Mouse (Mus musculus): ENCODE results near the gene Riox2.
"Not testable (repeated sequence)": the region's sequence is repeated elsewhere in the genome, so short reads cannot be mapped to it uniquely, and the experiment has no call there.

The Riox2 gene

DNA sequence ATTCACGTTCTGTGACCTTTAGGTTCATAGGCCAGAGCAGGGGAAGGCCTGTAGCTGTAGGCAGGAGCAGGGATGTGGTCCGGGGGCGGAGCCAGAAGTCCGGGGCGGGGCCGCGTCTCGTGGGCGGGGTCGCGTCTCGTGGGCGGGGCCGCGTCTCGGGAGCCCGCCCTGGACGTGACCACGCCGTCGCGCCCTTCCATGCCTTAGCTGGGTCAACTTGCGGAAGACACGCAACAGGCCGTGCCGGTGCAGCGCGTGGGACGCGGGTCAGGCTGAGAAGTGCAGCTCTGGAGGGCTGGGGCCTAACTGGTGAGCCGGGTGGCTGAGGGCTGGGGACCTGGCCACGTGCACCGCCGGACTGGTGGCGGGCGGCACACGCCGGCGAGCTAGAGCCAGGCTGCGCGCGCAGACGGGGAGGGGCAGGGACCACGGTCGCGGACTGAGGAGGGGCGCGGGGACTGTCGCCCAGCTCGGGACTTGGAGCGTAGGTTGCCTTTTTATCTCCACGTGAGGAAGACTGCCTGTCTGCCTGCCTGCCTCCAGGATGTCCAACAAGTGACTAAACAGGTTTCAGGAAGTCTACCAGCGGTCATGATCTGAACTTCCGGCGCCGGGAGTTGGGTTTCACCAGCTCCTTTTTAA, at the start of gene Riox2:
Gene Riox2, plus strand, starts transcription at position 139 of the 642 bp plus-strand sequence.
- peak; percentile 85 for DNase-seq

GRCm38 (mm10) chr16:59427960-59428359, 43.6 kb upstream of the Riox2 start:
- DNase-seq: no peak

DNA sequence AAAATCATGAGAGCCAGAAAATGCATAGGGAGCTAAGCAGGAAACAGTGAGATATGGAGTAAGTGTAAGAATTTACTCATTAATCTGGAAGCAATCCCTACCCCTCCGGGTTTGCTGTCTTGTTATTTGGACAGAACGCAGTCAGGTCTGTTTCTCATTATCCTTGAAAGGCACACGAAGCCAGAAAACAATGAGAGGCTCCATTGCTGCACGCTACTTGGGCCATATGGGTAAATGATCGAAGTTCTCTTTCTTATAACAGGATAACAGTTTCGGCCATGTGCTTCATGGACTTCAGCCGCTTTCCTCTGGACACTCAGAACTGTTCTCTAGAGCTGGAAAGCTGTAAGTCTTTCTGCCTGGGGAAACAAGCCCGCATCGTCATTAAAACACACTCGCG, 38.4 kb upstream of the Riox2 start:
- no peak for DNase-seq

DNA sequence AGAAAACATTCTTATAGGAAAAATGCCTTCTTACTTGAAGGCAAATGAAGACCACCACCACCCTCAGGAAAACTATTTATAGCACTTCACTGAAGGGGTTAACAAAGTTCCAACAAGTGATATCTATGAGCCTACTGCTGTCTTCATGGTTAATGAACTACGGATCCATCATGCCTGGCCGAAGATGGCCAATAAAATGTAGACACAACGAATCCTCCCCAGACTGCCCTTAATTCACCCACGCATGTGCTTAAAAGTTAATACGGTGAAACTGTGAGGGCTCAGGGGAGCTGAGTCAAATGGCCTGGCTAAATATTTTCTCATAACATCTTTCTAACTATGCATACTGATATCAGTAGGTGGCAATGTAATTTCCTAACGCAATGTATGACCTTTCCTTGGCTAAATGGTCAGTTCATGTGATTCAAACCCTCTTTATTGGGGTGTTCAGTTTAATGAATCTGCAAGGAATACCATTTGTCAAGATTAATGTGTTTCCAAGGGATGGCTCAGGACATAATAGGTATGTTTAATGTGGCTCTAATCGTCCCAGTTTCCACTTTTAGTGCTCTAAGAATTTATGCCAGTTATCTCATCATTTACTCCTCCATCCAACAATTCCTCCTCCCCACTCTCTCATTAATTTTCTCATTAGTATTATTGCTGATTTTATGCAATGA, 26.6 kb upstream of the Riox2 start:
- no peak for DNase-seq

GRCm38 (mm10) chr16:59448181-59448580, 23.4 kb upstream of the Riox2 start:
- DNase-seq: no peak

DNA sequence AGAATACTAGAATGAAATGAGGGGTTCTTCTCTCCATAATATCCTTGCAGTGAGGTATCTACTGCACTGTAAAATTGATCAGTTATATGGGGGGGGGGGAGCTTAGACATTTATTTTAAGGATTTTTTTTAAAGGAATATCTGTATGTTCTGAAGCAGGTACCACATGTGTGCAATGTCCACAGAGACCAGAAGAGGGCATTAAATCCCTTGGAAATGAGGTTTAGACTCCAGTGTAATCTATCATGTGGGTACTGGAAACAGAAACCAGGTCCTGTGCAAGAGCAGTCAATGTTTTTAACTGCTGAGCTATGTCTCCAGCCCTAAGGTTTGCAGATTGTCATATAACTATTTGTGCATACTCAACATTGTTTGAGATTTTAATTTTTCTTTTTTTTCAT, 22.5 kb upstream of the Riox2 start:
- no peak for DNase-seq

GRCm38 (mm10) chr16:59451813-59452212, 19.8 kb upstream of the Riox2 start:
- DNase-seq: no peak

DNA sequence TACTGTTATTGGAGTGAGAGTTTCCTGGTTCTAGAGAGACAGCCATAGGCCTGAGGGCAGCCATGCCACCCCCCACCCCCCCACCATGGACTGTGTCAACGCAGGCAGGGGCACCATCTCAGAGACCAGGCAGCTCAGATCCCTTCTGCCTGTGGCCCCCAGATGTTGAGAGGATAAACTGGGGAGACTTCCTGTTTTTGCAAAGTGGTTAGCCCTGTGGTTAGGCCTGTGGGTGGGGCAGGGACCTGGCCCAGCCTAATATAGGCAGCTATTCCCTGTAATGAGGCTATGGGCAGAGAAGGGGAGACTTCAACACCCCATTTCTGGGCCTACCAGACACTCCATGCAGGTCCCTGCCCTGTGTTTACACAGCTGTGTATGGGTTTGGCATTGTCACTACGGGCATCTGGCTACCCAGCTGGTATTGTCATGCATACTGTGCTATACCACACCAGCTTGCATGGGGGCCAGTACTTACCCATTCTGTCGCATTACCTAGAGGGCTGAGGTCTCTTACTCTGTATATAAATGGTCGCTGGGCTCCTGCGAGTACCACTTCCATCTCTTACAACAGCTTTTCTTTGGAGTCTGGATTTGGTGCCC, 12.2 kb upstream of the Riox2 start:
- not testable (repeated sequence) for DNase-seq

GRCm38 (mm10) chr16:59463567-59463966, 8.0 kb upstream of the Riox2 start:
- DNase-seq: no peak

DNA sequence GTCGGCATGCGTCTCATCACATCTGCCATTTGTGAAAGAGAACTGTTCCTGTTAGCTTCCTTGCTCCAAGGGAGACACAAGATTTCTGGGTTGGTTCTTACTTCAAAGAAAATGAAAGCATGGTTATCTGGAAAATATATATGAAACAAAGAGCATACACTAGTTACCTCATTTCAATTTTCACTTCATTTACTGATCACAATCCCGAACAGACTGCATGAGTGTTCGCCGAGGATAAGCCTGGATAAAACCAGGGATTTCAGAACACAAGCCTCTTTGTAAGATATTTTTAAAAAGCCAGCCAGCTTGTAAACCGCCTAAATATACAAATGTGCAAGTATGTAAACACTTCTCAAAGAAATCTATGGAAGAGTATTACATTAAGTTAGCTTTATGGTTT, 7.6 kb upstream of the Riox2 start:
- DNase-seq: no peak

GRCm38 (mm10) chr16:59469846-59470245, 1.7 kb upstream of the Riox2 start:
- no peak for DNase-seq

DNA sequence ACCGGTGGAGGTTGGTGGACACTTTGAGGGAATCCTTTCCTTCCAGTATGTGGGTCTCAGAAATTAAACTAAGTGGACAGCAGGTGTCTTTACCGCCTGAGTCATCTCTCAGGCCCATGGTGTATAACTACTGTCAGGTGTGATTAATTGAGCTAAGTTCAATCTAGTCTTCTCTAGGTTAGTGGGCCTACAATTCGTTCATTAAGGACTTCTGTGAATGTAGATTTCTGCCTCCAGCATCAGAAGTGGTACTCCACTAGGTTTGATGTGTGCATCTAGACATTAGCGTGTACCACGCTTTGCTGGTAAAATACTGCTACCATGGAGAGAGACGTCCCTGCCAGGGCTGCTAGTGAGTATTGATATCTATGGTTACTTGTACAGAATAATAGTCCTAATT, 971 bp downstream of the Riox2 start:
- DNase-seq: no peak

GRCm38 (mm10) chr16:59474788-59475187, 3.2 kb downstream of the Riox2 start:
- peak; percentile 81 for DNase-seq

DNA sequence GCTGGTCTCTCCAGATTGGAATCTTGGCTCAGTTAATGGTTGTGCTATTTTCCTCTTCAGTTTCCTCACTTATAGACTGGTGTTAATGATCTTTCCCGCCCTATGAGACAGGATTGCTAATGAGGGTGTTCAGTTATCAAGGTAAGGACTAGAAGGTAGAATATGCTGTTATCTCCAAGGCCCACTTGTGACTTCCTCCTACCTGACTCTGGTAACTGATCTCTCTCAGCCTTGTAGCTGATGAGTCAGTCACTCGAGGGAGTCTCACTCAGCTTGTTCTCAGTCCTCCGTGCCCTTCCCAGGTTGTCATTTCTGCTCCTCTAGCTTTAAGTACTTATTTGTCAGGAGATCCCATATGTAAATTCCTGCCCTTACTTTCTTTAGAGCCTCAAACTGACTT, 6.4 kb downstream of the Riox2 start:
- no peak for DNase-seq

DNA sequence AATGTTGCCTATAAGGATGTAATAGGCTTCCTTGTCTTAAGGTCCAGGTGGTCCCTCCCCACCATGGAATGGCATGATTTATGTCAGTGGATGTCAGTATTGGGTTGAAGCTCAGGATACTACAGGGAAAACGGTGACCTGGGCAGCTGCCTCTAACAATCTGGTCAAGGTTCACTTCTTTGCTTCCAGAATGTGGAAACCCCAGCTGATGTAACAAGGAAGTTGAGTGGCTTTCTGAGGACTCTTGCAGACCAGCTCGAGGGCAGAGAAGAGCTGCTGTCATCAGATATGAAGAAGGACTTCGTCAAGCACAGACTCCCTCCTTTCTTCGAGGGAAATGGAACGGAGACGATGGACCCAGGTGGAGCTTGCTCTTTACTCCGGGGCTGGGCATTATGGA, 15.7 kb downstream of the Riox2 start:
- DNase-seq: no peak

GRCm38 (mm10) chr16:59487975-59488548, 16.5 kb downstream of the Riox2 start:
- DNase-seq: no peak

GRCm38 (mm10) chr16:59493199-59493598, 21.6 kb downstream of the Riox2 start:
- DNase-seq: no peak

DNA sequence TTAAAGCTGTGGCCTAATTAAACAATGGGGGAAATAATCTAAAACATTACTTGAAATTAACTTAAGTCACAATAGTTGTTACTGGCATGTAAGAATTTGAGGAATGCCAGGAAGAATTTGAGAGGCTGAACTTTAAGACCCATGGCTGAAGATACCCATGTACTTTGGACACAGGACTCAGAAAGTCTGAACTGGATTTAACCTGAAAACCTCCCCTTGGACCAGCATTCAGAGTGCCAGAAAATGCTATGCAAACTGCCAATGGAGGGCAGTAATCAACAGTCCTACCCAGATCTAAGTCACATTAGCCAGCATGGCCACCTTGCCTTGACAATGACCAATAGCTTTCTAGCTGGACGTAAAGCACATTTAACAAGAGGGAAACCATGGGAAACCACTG, 26.4 kb downstream of the Riox2 start:
- no peak for DNase-seq

DNA sequence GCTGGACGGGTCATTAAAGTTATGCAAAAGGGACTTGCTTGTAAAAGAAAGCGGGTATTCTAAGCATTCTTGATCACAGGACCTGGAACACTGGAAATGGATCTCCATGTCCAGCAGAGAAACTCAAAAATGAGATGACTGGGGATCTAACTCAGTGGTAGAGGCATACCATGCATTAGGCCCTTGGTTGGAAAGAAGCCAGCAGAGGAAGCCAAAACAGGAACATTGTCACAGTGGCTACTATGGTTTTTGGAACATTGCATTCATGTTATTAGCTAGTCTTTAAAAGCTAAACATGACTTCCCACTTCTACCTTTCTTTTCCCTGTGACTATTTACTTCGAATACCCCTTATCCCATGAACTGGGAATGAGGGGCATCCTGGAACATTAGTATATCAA, 27.6 kb downstream of the Riox2 start:
- no peak for DNase-seq

- DNase-seq: no peak
These were observed 38.3 kb downstream of the Riox2 start for GRCm38 (mm10) chr16:59509830-59510229.

GRCm38 (mm10) chr16:59515169-59515568, 43.6 kb downstream of the Riox2 start:
- no peak for DNase-seq

DNA sequence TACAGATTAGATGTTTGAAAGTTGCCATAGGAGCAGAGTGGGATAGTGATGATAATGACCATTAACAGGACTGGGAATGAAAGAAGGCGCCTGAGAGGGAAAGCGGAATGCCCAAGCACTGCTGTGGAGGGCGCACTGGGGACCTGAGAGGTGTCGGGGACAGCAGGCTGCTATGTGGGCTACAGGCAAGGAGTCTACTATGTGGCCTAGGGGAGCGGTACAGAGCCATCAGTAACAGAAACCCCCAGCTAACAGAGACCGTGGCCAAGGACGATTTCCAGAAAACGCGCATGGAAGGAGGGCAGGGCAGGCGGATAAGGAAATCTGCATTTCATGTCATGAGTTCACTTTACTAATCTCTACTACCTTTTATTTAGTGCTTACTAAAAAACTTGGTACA, 45.4 kb downstream of the Riox2 start:
- no peak for DNase-seq

DNA sequence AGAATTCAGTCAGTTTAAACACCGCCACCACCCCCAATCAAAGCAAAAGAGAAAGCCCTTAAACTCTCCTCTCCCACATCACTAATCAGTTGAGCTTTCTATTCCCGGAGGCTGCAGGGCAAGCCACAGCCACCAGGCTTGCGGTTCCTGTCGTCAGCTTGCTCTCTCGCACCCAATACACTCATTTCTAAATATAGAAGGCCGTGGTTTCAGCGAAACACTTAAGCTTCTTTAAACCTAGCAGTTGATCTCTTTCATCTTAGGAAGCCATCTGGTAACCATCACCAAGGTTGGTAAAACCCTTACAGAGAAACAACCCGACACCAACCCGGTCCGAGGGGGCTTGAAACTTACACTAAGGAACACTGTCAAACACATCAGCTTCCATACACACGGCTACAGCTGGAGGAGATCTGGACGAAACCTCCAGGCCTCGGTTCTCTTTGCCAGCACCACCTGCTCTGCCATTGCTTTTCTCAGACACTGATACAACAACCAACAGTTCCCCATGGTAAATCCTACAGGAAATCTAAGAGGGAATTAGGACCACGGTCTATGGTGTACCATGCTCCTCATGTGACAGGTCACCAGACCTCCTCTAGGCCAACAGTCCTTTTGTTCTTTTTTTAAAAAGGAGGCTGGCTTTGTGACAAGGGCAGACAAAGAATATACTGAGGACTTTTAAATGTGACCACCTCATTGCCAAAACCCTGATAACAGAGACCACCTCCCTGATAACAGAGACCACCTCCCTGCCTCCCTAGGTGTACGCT, 46.1 kb downstream of the Riox2 start:
- DNase-seq: no peak
